Mouse (Mus musculus) regulatory T cell (primary cell): Measurements from ENCODE around the gene Dcbld1.

Source experiments
- in situ Hi-C: fragments of 300-600 bp; cut with MboI, MseI; formaldehyde crosslinking; loops from one replicate; pipeline ENCODE4 v1.15.1; 2025; ENCODE audit warnings: high pct_unique_total_duplicates

Dcbld1 gene

DNA sequence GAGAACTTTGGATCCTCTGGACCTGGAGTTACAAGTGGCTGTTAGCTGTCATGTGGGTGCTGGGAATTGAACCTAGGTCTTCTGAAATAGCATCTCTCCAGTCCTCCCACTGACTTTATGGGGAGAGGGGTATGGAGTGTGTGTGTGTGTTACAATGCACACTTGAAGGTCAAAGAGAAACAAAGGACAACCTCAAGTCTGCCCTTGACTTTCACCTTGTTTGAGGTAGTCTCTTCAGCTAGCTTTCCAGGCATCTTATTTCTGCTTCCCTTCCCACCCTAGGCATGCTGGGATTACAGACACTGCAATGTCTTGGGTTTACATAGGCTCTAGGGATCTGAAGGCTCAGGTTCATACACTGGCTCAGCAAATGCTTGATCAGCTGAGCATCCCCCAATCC lies 68.9 kb downstream of the Dcbld1 start:
- in situ Hi-C loops, result no loop called here

DNA sequence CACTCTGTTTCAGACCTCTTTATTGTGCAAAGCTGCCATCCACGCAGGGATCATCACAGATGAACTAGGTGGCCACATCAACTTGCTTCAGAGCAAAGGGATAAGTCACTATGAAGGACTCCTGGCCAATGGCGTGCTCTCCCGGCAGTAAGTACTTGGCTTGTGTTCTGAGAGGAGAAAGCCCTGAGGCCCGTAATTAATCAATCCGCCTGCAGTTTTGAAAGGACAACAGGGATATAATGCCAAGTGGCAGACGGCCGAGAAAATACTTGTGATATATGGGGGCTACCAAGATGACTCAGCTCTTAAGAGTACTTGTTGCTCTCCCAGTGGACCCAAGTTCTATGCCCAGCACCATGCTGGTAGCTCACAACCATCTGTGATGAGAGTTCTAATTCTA lies 71.2 kb downstream of the Dcbld1 start:
- in situ Hi-C loops, result no loop called here

- in situ Hi-C loops, result no loop called here
These were observed 75.8 kb downstream of the Dcbld1 start for GRCm38 (mm10) chr10:52309196-52309595.

GRCm38 (mm10) chr10:52319506-52320286 lies 86.3 kb downstream of the Dcbld1 start:
- in situ Hi-C loops, result no loop called here

GRCm38 (mm10) chr10:52321918-52322317 lies 88.5 kb downstream of the Dcbld1 start:
- in situ Hi-C loops, result no loop called here

DNA sequence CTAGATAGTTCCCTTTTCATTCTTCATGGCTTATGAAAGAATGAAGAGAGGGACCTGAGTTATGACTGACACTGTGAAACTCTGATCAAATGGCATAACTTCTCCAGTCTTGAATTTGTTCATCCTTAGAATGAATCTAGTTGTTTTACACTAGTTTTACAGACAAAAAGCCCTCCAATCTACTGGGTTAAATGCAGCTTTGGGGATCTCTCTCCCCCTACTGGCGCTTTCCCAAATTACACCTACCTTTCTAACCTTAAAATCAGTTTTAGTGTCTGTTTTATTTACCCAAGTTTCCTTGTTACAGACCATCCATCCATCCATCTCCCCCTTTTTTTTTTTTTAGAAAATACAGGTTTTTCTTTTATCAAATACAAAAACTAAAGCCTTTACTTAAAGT lies 97.6 kb downstream of the Dcbld1 start:
- in situ Hi-C loops, result loop anchor here (25.0 kb wide), 1 partner anchor 544 kb away; no protein-coding TSS in a partner anchor

- in situ Hi-C loops, result loop anchor here (25.0 kb wide), 1 partner anchor 556 kb away; no protein-coding TSS in a partner anchor
These were observed 109.9 kb downstream of the Dcbld1 start for GRCm38 (mm10) chr10:52343324-52343723.

- in situ Hi-C loops, result no loop called here
These were observed 119.8 kb downstream of the Dcbld1 start for GRCm38 (mm10) chr10:52353184-52353583.

GRCm38 (mm10) chr10:52358467-52358866 lies 125.0 kb downstream of the Dcbld1 start, which contains the start of gene Gm26741:
Gm26741 (plus strand) TSS chr10:52358767.
- in situ Hi-C loops, result no loop called here

- in situ Hi-C loops, result no loop called here
These were observed 126.9 kb downstream of the Dcbld1 start for GRCm38 (mm10) chr10:52360241-52360735.

GRCm38 (mm10) chr10:52360862-52361609 lies 127.6 kb downstream of the Dcbld1 start:
- in situ Hi-C loops, result no loop called here

GRCm38 (mm10) chr10:52368376-52368775 lies 135.0 kb downstream of the Dcbld1 start:
- in situ Hi-C loops, result no loop called here
